Mouse (Mus musculus): ENCODE measurements around the gene Lect2. TPM values are rescaled to one million over a fixed set of nuclear protein-coding genes. Genes with fewer than 3 reads are reported as not detected.

The Lect2 gene
- 320 TPM for polyA plus RNA-seq (2014; fragmentation: Illumina TruSeq; extraction: RNeasy Lipid Tissue Mini Kit (QIAGEN cat#74804); ENCODE audit: low read depth, low replicate concordance)

GRCm38 (mm10) chr13:56548401-56548800, at the start of gene Lect2:
Lect2 (minus strand) TSS chr13:56548502.

DNA sequence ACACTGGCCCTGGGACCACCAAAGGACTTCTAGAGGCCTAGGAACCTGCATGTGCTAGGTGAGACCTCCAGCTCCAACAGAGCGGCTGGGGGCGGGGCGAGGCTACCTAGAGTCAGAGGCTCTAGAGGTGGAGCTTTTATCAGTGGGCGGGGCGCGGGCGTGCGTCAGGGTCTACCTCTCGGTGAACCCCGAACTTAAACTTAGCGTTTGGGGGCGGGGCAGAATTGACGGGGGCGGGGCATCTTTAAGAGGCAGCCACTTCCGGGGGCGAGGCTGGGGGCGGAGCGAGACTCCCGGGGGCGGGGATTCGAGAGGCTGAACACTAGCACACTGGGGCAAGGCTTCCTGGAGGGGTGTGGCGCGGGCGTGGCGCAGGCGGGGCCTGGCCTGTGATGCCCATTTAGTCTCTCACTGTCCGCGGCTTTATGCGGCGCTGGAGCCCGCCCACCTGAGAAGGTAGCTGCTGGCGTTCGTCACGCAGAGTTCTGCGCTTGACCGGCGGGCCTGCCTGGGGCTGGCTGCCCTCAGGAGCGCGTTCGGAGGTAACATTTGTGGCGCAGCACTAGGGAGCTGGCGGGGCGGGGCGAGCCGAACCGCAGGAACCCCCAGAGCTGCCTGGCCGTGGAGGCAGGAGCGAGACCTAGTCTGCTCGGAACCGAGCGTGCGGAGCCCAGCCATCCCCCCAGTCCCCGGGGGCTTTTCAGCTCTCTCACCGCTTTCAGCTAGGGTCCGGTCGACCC, 26.1 kb downstream of the Lect2 start, which contains the start of gene Fbxl21:
Gene Fbxl21, plus strand, starts transcription at position 392 of the 740 bp plus-strand sequence.

Other genes with a start within 250 kb of the Lect2 start
- gene Gm3045, start 121.9 kb downstream of the Lect2 start, polyA plus RNA-seq (2014; fragmentation: Illumina TruSeq; extraction: RNeasy Lipid Tissue Mini Kit (QIAGEN cat#74804); ENCODE audit: low read depth, low replicate concordance): not detected
- 3.2 TPM for gene Slc25a48, start 110.1 kb downstream of the Lect2 start, polyA plus RNA-seq (2014; fragmentation: Illumina TruSeq; extraction: RNeasy Lipid Tissue Mini Kit (QIAGEN cat#74804); ENCODE audit: low read depth, low replicate concordance)
- gene Il9, start 66.3 kb downstream of the Lect2 start, polyA plus RNA-seq (2014; fragmentation: Illumina TruSeq; extraction: RNeasy Lipid Tissue Mini Kit (QIAGEN cat#74804); ENCODE audit: low read depth, low replicate concordance): not detected
- gene Fbxl21, start 26.0 kb downstream of the Lect2 start, polyA plus RNA-seq (2014; fragmentation: Illumina TruSeq; extraction: RNeasy Lipid Tissue Mini Kit (QIAGEN cat#74804); ENCODE audit: low read depth, low replicate concordance): 3.0 TPM
- 10.5 TPM for gene Tgfbi, start 61.0 kb upstream of the Lect2 start, polyA plus RNA-seq (2014; fragmentation: Illumina TruSeq; extraction: RNeasy Lipid Tissue Mini Kit (QIAGEN cat#74804); ENCODE audit: low read depth, low replicate concordance)
- gene Smad5, start 154.5 kb upstream of the Lect2 start, polyA plus RNA-seq (2014; fragmentation: Illumina TruSeq; extraction: RNeasy Lipid Tissue Mini Kit (QIAGEN cat#74804); ENCODE audit: low read depth, low replicate concordance): 13.3 TPM
- gene Gm45623, start 205.3 kb upstream of the Lect2 start, polyA plus RNA-seq (2014; fragmentation: Illumina TruSeq; extraction: RNeasy Lipid Tissue Mini Kit (QIAGEN cat#74804); ENCODE audit: low read depth, low replicate concordance): not detected

Data from liver, adult 10 weeks (tissue).